In genomic region chr14:51007152-51007801, GRCm38 (mm10) we compare ENCODE assay signal across 11 mouse cellular contexts. TPM values are rescaled to one million over a fixed set of nuclear protein-coding genes. Genes with fewer than 3 reads are reported as not detected.
DNase-seq lines count a peak whose midpoint lies in the region; ATAC-seq and TF ChIP-seq lines count a peak whose summit lies in the region.
"Had no signal": no experiment of that assay in that cellular context is flagged by ENCODE, and none has a peak within 500 bp of the region (broad histone marks: within the 10 kb centered on the region; RNA-seq: fewer than 3 reads in every experiment).

Rnase10 (plus strand) TSS chr14:51007751.

- no peak for TF ChIP-seq EP300 in lung, postnatal 0 days (IDR thresholded peaks at IDR 0.05)

- H3K4me2 ChIP-seq in heart, embryonic 16.5 days (ENCODE audit: low read depth, low read length), result peak within 1 kb of the TSS; percentile 36
- H3K4me2 ChIP-seq in lung, postnatal 0 days (replicated peaks; ENCODE audit: low read depth, low read length), result peak within 1 kb of the TSS; percentile 23
- H3K4me2 ChIP-seq in stomach, embryonic 16.5 days (ENCODE audit: low read depth, low read length), result peak within 1 kb of the TSS; percentile 16; the same call in 1 of the 2 replicates
- H3K4me2 ChIP-seq: hindbrain, embryonic 13.5 days had no signal

- no peak for TF ChIP-seq CTCF in lung, postnatal 0 days (IDR thresholded peaks at IDR 0.05)

- 73% methylated on average over 8 of the region's 8 CpGs for WGBS in heart, embryonic 16.5 days
- WGBS in lung, postnatal 0 days, result 74% methylated on average over 8 of the region's 8 CpGs
- 74% methylated on average over 8 of the region's 8 CpGs for WGBS in stomach, embryonic 16.5 days

- no peaks in the 10 kb centered on the region for H3K27me3 ChIP-seq in heart, embryonic 16.5 days (ENCODE audit: control insufficient read depth, insufficient read depth, low read length)
- no peaks in the 10 kb centered on the region for H3K27me3 ChIP-seq in lung, postnatal 0 days (replicated peaks; ENCODE audit: insufficient read depth, low read length)
- no peaks in the 10 kb centered on the region for H3K27me3 ChIP-seq in stomach, embryonic 16.5 days (ENCODE audit: control insufficient read depth, insufficient read depth, low read length)
- H3K27me3 ChIP-seq: hindbrain, embryonic 13.5 days had no signal

- no peak within 1 kb of the TSS for H3K4me3 ChIP-seq in heart, embryonic 16.5 days (ENCODE audit: low read length)
- H3K4me3 ChIP-seq in lung, postnatal 0 days (ENCODE audit: low read depth, low read length), result no peak within 1 kb of the TSS
- no peak within 1 kb of the TSS for H3K4me3 ChIP-seq in stomach, embryonic 16.5 days (replicated peaks; ENCODE audit: low read length)
- H3K4me3 ChIP-seq: hindbrain, embryonic 13.5 days had no signal

- DNase-seq in heart, adult 18-20 months, result no peak
- peak; percentile 13 for DNase-seq in lung, postnatal 0 days (ENCODE audit: low spot score)
- DNase-seq in lung, postnatal 36 days, result no peak
- DNase-seq in fibroblast of lung, adult 2 months (ENCODE audit: low read depth), result peak; percentile 27
- no peak for DNase-seq in spleen, postnatal 36 days (ENCODE audit: low spot score in 2 of 2)

- peaks cover 22% of the 10 kb centered on the region for H3K4me1 ChIP-seq in heart, embryonic 16.5 days (ENCODE audit: control insufficient read depth, insufficient read depth, low read length)
- H3K4me1 ChIP-seq in lung, postnatal 0 days (ENCODE audit: insufficient read depth, low read depth, low read length), result peaks cover 5% of the 10 kb centered on the region; the same call in 1 of the 2 replicates
- H3K4me1 ChIP-seq in stomach, embryonic 16.5 days (ENCODE audit: control insufficient read depth, insufficient read depth, low read length), result peaks cover 5% of the 10 kb centered on the region; the same call in 1 of the 2 replicates
- H3K4me1 ChIP-seq: hindbrain, embryonic 13.5 days had no signal

- H3K36me3 ChIP-seq in heart, embryonic 16.5 days (ENCODE audit: control insufficient read depth, insufficient read depth), result no peaks in the 10 kb centered on the region
- H3K36me3 ChIP-seq in lung, postnatal 0 days (ENCODE audit: insufficient read depth, low read length), result no peaks in the 10 kb centered on the region
- H3K36me3 ChIP-seq in stomach, embryonic 16.5 days (ENCODE audit: control insufficient read depth, insufficient read depth, low read length), result no peaks in the 10 kb centered on the region
- H3K36me3 ChIP-seq: hindbrain, embryonic 13.5 days had no signal

- H3K9ac ChIP-seq in heart, embryonic 16.5 days (ENCODE audit: low read length), result peak within 1 kb of the TSS; percentile 57; the same call in 1 of the 2 replicates
- H3K9ac ChIP-seq in lung, postnatal 0 days (replicated peaks; ENCODE audit: low read depth), result no peak within 1 kb of the TSS
- H3K9ac ChIP-seq in stomach, embryonic 16.5 days (ENCODE audit: low read length), result no peak within 1 kb of the TSS
- H3K9ac ChIP-seq: hindbrain, embryonic 13.5 days; liver, embryonic 14.5 days had no signal

- peak within 1 kb of the TSS; percentile 96 for H3K27ac ChIP-seq in heart, embryonic 16.5 days (ENCODE audit: low read length)
- peak within 1 kb of the TSS; percentile 81 for H3K27ac ChIP-seq in lung, postnatal 0 days (ENCODE audit: low read length)
- peak within 1 kb of the TSS; percentile 88 for H3K27ac ChIP-seq in stomach, embryonic 16.5 days (ENCODE audit: low read length)
- H3K27ac ChIP-seq: hindbrain, embryonic 13.5 days; liver, embryonic 14.5 days had no signal

- ATAC-seq in heart, embryonic 16.5 days (replicated peaks; ENCODE audit: extremely low read depth, insufficient read depth, low FRiP score), result no peak
- no peak for ATAC-seq in lung, postnatal 0 days
- no peak for ATAC-seq in stomach, embryonic 16.5 days (ENCODE audit: insufficient read depth, low FRiP score)

- H3K9me3 ChIP-seq in heart, embryonic 16.5 days (replicated peaks; ENCODE audit: control insufficient read depth, low read length), result 0 out of 2 replicates have a peak, but pooled peaks cover 4% of the 10 kb centered on the region
- no peaks in the 10 kb centered on the region for H3K9me3 ChIP-seq in lung, postnatal 0 days (ENCODE audit: low read length)
- no peaks in the 10 kb centered on the region; the same call in 1 of the 2 replicates for H3K9me3 ChIP-seq in stomach, embryonic 16.5 days (replicated peaks; ENCODE audit: control insufficient read depth, low read length)
- H3K9me3 ChIP-seq: hindbrain, embryonic 13.5 days had no signal

RNA-seq across cellular contexts. Expression of gene Rnase10, which starts in this region (rescaled TPM):
- polyA plus RNA-seq in heart, embryonic 16.5 days (2015; fragmentation: Nextera tagmentation; extraction: Ambion mirVana), result 0.21 and 0.37 TPM in 2 replicates
- under 1 TPM; 0.20 to 0.41 TPM for total RNA-seq in heart, adult 18-20 months (2021)
- polyA plus RNA-seq in lung, postnatal 0 days (2015; fragmentation: Nextera tagmentation; extraction: Ambion mirVana), result 0.14 TPM in 1 of 2 replicates, not detected in the other
- polyA plus RNA-seq in stomach, embryonic 16.5 days (2015; fragmentation: Nextera tagmentation; extraction: Ambion mirVana), result 0.23 and 0.54 TPM in 2 replicates
- total RNA-seq: monocyte, adult 5-6 weeks had no signal
- polyA plus RNA-seq: forebrain, embryonic 11.5 days; hindbrain, embryonic 13.5 days; liver, embryonic 14.5 days had no signal

Comparison
In these comparisons a context has a peak if more than half of its experiments do, and no peak if none do; other contexts are left out.
1. Peak in DNase-seq, H3K27ac ChIP-seq and H3K4me2 ChIP-seq in lung, postnatal 0 days; RNA of the gene not detected or under 1 TPM.